Mouse (Mus musculus) heart, embryonic 16.5 days (tissue): ENCODE results near the gene AC109138.7. TPM values are rescaled to one million over a fixed set of nuclear protein-coding genes. Genes with fewer than 3 reads are reported as not detected.

Experiments
- ATAC-seq: fragments of 200-750 bp; cut with Nextera tagmentation; replicated peaks from 2 replicates; pipeline ENCODE4 v1.8.0; 2017; ENCODE audit warnings: moderate number of reproducible peaks; ENCODE audit not compliant: insufficient read depth, low FRiP score; ENCODE audit errors: extremely low read depth
- H3K27ac ChIP-seq: fragments of 300-500 bp; sonication (generic); 2 replicates; pipeline ENCODE4 v1.5.1; 2014; ENCODE audit warnings: mild to moderate bottlenecking, low read length, control low read depth, moderate library complexity
- H3K27me3 ChIP-seq: fragments of 300-500 bp; sonication (generic); 2 replicates; pipeline ENCODE4 v1.6.1; 2014; ENCODE audit warnings: low read length, mixed read lengths; ENCODE audit not compliant: control insufficient read depth, insufficient read depth
- H3K36me3 ChIP-seq: fragments of 300-500 bp; sonication (generic); 2 replicates; pipeline ENCODE4 v1.6.1; 2014; ENCODE audit not compliant: control insufficient read depth, insufficient read depth
- H3K4me1 ChIP-seq: fragments of 300-500 bp; sonication (generic); 2 replicates; pipeline ENCODE4 v1.6.1; 2014; ENCODE audit warnings: low read length, mixed read lengths; ENCODE audit not compliant: control insufficient read depth, insufficient read depth
- H3K4me2 ChIP-seq: fragments of 300-500 bp; sonication (generic); 2 replicates; pipeline ENCODE4 v1.6.1; 2014; ENCODE audit warnings: low read depth, mild to moderate bottlenecking, control low read depth, low read length
- H3K4me3 ChIP-seq: fragments of 300-500 bp; sonication (generic); 2 replicates; pipeline ENCODE4 v1.5.1; 2014; ENCODE audit warnings: mild to moderate bottlenecking, control low read depth, low read length
- H3K9ac ChIP-seq: fragments of 300-500 bp; sonication (generic); 2 replicates; pipeline ENCODE4 v1.6.1; 2014; ENCODE audit warnings: low read length, control low read depth
- H3K9me3 ChIP-seq: fragments of 300-500 bp; sonication (generic); replicated peaks from 2 replicates; pipeline ENCODE4 v1.6.1; 2016; ENCODE audit warnings: low read length; ENCODE audit not compliant: control insufficient read depth
- WGBS: fragments of 180-500 bp; shearing (Covaris S2); extraction: QIAGEN DNeasy Blood & Tissue Kit; methylation state at CpG from one replicate; pipeline ENCODE4 v1.1.7; 2014; 5-methylcytosine and 5-hydroxymethylcytosine counted together
- polyA plus RNA-seq: library from polyadenylated mRNA; unstranded; fragments of >200 nt; fragmentation: Nextera tagmentation; extraction: Ambion mirVana; gene quantifications from 2 replicates; pipeline ENCODE4 v1.2.1, GENCODE M21; 2015

AC109138.7 gene
- polyA plus RNA-seq, 1 experiment from 2014 or later: not detected

DNA sequence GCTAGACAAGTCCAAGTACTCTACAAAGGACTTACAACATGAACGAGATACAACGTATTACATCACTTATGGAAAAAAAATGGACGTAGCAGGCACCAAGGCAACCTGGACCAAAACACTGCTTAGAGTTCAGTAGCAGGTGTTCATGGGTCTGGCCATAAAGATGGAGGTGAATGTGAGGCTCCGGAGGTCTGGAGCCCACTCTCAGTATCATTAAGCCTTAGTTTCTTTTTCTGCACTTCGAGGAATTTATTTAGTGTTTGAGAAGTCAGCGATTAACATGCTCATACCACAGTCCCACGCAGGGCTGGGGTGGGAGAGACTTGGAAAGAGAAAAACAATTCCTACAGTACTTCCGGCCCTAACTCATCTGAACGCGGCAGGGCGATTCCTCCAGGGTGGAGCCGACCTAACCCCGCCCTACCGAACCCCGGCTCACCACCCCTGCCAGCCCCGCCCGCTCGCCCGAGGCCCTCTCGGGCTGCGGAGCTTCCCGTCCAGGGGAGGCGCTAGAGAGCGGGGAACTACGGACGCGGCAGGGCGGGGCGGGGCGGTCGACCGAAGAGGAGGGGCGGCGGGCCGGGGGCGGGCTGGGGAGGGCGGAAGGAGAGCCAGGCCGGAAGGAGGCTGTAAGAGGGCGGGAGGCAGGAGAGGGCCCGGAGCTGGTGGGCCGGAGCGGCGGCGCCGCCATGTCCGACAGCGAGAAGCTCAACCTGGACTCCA, 22.5 kb upstream of the AC109138.7 start, which contains the start of gene Ppp1ca:
TSS of gene Ppp1ca (plus strand) at position 538 of the 723 bp plus-strand sequence.
- WGBS: 5% methylated on average over 42 of the region's 47 CpGs
- H3K4me1 ChIP-seq: peaks cover 39% of the 10 kb centered on the region

DNA sequence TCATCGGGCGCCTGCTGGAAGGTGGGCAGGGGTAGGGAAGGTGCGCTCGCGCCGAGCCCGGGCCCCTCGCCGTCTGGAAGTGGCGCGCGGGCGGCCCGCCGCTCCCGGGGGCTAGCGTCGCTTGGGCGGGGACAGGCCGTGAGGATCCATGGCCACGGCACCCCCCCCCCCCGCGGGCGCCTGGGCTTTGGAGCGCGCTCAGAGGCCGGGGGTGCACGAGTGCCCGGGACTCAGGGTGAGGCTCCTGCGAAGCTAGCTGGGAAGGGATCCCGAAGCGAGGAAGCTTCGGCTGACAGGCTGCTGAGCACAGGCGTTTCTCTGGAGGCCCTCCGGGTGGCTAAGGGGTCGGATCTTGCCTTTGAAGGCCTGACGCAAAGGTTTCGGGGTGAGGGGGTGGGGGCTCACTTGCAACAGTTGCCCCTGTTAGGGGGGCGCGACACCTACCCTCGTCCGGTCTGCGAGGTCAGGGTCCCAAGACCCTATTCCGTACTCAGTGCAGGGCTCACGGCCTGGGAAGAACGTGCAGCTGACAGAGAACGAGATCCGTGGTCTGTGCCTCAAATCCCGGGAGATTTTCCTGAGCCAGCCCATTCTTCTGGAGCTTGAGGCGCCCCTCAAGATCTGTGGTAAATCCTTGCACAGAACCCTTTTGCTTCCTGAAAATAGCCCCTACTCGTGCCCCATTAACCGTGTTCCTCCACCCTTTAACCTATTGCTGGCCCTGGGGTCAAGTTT, 21.7 kb upstream of the AC109138.7 start:
- peak; percentile 30 for ATAC-seq
- WGBS: under 1% methylated on average over 52 of the region's 52 CpGs
- H3K27me3 ChIP-seq: no peaks in the 10 kb centered on the region
- H3K4me2 ChIP-seq: peak overlapping the region; percentile 98
- H3K36me3 ChIP-seq: peaks cover 32% of the 10 kb centered on the region
- peak overlapping the region; percentile 95 for H3K4me3 ChIP-seq
- H3K9ac ChIP-seq: peak overlapping the region; percentile 99
- peaks cover 32% of the 10 kb centered on the region for H3K4me1 ChIP-seq
- peak overlapping the region; percentile 96 for H3K27ac ChIP-seq
- H3K9me3 ChIP-seq: no peaks in the 10 kb centered on the region

More for the DNA sequence above, 22.5 kb upstream of the AC109138.7 start, which contains the start of gene Ppp1ca:
- no peaks in the 10 kb centered on the region for H3K9me3 ChIP-seq
- peak within 1 kb of the TSS; percentile 95 for H3K4me3 ChIP-seq
- H3K36me3 ChIP-seq: peaks cover 30% of the 10 kb centered on the region
- peak within 1 kb of the TSS; percentile 96 for H3K27ac ChIP-seq
- peak within 1 kb of the TSS; percentile 99 for H3K9ac ChIP-seq
- no peaks in the 10 kb centered on the region for H3K27me3 ChIP-seq
- ATAC-seq: peak; percentile 92
- H3K4me2 ChIP-seq: peak within 1 kb of the TSS; percentile 98

DNA sequence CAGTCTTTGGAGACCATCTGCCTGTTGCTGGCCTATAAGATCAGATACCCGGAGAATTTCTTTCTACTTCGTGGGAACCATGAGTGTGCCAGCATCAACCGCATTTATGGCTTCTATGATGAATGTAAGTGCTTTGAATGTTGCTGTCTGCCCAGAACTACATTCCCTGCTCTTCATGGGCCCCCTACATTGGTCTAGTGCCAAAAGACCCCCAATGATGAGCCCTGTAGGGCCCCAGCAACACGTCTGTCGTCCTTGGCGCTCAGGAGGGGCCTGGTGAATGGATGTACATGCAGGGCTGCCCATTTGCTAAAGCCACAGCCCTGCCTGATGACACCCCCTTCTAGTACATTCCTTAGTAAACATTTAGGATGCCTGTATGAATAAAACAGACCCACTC, 21.0 kb upstream of the AC109138.7 start:
- peak overlapping the region; percentile 96 for H3K27ac ChIP-seq
- H3K27me3 ChIP-seq: no peaks in the 10 kb centered on the region
- WGBS: 48% methylated on average over 6 of the region's 6 CpGs
- H3K9me3 ChIP-seq: no peaks in the 10 kb centered on the region
- H3K4me2 ChIP-seq: peak overlapping the region; percentile 98
- ATAC-seq: no peak
- peak overlapping the region; percentile 95 for H3K4me3 ChIP-seq
- peaks cover 27% of the 10 kb centered on the region for H3K4me1 ChIP-seq
- peak overlapping the region; percentile 99 for H3K9ac ChIP-seq
- H3K36me3 ChIP-seq: peaks cover 34% of the 10 kb centered on the region

DNA sequence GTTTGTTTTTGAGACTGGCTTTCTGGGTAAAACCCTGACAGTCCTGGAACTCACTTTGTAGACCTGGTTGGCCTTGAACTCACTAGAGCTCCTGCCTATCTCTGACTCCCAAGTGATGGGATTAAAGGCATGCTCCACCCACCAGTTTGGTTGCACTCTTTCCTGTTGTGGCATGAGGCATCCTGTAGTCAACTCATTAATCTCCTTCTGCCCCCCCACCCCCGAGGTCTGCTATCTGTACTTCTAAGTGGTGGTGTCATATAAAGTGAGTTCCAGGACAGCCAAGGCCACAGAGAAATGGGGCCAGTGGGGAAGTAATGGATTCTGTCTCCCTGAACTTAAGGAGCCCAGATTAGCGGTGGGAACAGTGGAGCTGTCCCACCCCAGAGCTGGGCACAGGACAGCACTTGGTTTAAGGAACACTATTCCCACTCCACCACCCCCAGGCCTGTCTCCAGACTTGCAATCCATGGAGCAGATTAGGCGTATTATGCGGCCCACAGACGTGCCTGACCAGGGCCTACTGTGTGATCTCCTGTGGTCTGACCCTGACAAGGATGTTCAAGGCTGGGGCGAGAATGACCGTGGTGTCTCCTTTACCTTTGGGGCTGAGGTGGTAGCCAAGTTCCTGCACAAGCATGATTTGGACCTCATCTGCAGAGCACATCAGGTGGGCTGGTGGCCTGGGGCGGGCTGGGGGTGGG, 20.0 kb upstream of the AC109138.7 start:
- peaks cover 27% of the 10 kb centered on the region for H3K4me1 ChIP-seq

DNA sequence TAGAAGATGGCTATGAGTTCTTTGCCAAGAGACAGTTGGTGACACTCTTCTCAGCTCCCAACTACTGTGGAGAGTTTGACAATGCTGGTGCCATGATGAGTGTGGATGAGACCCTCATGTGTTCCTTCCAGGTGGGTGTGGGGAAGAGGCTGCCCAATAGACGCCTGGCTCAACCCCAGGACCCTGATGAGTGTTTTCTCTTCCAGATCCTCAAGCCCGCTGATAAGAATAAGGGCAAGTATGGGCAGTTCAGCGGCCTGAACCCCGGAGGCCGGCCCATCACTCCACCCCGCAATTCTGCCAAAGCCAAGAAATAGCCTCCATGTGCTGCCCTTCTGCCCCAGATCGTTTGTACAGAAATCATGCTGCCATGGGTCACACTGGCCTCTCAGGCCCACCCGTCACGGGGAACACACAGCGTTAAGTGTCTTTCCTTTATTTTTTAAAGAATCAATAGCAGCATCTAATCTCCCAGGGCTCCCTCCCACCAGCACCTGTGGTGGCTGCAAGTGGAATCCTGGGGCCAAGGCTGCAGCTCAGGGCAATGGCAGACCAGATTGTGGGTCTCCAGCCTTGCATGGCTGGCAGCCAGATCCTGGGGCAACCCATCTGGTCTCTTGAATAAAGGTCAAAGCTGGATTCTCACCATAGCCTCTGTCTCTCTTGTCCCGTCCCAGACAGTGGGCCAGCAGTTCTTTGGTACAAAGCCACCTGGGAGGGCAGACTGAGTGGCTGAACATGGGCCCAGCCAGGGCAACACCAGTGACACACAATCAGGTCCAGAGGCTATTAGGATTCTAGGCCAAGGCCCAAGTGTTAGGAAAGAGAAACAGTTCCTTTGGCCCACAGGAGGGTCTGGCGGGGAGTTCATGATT, 19.1 kb upstream of the AC109138.7 start:
- Histone ChIP-seq H3K36me3 (peaks cover 38% of the 10 kb centered on the region), H3K9me3 (no peaks in the 10 kb centered on the region), H3K4me2 (no peak overlapping the region), H3K9ac (no peak overlapping the region), H3K27me3 (no peaks in the 10 kb centered on the region), H3K27ac (no peak overlapping the region), H3K4me1 (peaks cover 28% of the 10 kb centered on the region), H3K4me3 (no peak overlapping the region)
- 73% methylated on average over 12 of the region's 12 CpGs for WGBS
- ATAC-seq: no peak

More for the DNA sequence above, 20.0 kb upstream of the AC109138.7 start:
- ATAC-seq: no peak
- Histone ChIP-seq H3K36me3 (peaks cover 34% of the 10 kb centered on the region), H3K4me3 (no peak overlapping the region), H3K9ac (no peak overlapping the region), H3K4me2 (no peak overlapping the region), H3K9me3 (no peaks in the 10 kb centered on the region), H3K27me3 (no peaks in the 10 kb centered on the region), H3K27ac (no peak overlapping the region)
- 76% methylated on average over 8 of the region's 8 CpGs for WGBS

DNA sequence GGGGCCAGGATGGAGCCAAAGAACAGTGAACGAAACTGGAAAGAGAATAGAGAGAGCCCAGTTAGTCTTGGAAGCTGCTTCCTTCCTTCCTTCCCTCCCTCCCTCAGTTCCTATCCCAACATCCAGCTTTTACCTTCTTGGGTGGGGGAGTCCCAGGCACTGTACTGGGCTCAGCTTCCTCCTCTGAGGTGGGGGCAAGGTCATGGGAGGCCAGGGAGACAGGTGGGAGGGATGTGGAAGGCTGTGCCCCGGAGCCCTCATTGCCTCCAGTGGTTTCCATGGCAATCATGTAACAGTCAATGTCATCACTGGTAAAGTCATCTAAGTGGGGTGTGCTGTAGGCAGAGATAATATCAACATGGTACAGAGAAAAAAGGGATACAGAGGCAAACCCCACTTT, 18.1 kb upstream of the AC109138.7 start:
- Histone ChIP-seq H3K4me2 (no peak overlapping the region), H3K36me3 (peaks cover 39% of the 10 kb centered on the region), H3K9me3 (no peaks in the 10 kb centered on the region), H3K27me3 (no peaks in the 10 kb centered on the region), H3K4me1 (peaks cover 38% of the 10 kb centered on the region), H3K27ac (no peak overlapping the region), H3K4me3 (no peak overlapping the region), H3K9ac (no peak overlapping the region)
- no peak for ATAC-seq
- 56% methylated on average over 2 of the region's 2 CpGs for WGBS

DNA sequence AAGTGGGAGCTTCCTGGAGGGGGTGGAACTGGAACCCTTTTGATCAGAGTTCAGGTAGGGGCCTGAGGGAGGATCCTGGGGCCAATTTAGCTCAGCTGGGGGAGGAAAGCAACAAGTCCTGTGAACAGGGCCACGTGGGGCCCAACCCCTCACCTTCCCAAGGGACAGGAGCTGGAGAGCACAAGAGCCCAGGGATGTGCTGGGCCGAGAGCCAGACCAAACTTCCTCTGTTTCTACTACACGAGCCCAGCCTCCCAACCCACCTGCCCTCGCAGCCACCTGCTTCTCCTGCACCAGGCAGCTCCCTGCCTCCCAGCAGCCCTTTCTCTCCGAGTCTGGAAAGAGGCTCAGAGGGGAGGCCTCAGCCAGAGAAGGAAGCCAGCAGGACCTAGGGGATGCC, 17.6 kb upstream of the AC109138.7 start:
- Histone ChIP-seq H3K27ac (no peak overlapping the region), H3K9me3 (no peaks in the 10 kb centered on the region), H3K4me2 (no peak overlapping the region), H3K27me3 (no peaks in the 10 kb centered on the region), H3K9ac (no peak overlapping the region), H3K36me3 (peaks cover 39% of the 10 kb centered on the region), H3K4me1 (peaks cover 33% of the 10 kb centered on the region), H3K4me3 (no peak overlapping the region)
- WGBS: 37% methylated on average over 5 of the region's 5 CpGs
- no peak for ATAC-seq

DNA sequence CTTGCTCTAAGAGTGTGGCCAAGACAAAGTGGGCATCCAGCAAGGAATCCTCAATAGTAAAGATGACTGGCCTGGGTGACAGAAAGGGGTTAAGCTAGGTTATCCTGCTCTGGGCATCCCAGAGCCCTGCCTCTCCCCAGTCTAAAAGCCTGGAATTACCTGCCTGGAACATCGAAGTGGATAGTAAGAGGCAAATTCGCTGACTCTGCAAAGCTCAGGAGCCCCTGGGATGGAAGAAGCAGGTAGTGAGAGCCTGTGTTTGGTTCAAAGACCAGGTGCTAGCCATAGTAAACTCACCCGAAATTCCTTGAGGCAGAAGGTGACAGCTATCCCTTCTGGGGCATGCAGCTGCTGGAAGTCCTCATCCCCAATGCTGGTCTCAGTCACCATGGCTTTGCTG, 17.0 kb upstream of the AC109138.7 start:
- Histone ChIP-seq H3K36me3 (peaks cover 39% of the 10 kb centered on the region), H3K27me3 (no peaks in the 10 kb centered on the region), H3K4me1 (peaks cover 36% of the 10 kb centered on the region), H3K4me2 (no peak overlapping the region), H3K27ac (no peak overlapping the region), H3K9me3 (no peaks in the 10 kb centered on the region), H3K9ac (no peak overlapping the region), H3K4me3 (no peak overlapping the region)
- no peak for ATAC-seq
- 70% methylated on average over 3 of the region's 3 CpGs for whole genome bisulfite sequencing
